Mouse (Mus musculus): ENCODE data around the gene Itih5.

Gene Itih5

DNA sequence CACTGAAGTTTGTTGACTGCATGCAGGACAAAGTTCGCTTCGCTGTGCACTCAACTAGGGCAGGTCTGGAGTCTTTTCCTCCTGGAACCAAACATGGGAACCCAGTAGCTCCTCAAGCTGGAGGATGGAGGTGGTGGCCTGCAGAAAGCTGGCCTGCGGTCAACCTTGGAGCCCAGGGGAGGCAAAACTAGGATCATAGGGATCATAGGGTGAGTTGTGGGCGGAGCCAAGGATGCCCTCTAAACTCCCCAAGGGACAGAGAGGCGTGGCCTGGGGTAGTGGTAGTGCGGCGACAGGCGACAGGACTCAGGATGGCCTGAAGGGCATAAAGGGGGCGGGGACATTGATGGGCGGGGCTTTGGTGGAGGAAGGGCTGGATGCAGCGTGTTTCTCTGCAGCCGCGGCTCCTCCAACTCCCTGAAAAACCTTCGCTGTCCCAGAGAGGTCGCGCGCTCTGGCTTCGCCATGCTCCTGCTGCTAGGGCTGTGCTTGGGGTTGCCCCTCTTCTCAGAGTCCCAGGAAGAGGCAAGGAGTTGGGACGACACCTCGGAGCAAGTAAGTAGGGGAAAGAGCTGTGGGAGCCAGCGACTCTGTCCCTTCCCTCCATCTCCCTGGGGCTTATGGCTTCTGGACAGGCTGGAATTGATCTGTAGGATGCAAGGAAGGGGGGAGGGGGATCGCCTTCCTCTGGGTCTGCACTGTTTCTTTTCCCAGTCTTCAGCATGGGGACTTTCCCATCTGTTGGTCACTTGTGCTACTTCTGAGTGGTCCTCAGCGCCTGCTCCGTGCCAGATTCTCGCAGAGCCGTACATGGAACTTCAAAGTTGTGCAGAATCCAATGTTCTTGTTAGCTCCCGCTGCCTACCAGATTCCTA lies at the start of gene Itih5:
Itih5 (plus strand) TSS at position 371 of the 875 bp plus-strand sequence.
- no peak for DNase-seq (ENCODE audit: low spot score)

DNA sequence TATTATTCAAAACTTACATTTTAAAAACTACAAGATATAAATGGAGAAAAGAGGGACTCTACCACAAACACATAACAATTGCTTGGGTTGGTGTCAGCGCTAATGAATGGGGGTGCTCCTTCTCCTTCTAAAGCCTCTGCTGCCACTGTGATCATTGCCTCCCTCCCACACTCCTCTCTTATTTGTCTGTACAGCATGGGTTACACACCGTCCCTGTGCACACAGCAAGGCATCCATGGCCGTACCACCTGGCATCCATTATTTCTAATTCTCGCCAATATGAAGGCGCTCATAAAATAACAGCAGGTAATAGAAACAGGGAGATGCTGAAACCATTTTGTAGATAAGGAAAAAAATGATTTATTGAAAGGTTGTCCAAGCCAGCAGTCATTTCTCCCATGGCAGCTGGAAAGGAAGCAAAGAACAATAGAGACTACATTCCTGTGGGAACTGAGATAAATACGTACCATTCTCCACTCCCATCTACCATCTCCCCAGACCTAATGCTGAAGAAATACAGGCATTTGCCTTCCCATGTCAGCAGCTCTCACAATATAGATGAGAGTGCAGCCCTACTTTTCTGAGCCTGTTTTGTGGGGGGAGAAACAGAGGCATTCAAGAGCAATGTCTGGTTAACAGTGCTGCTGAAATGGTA lies 44.7 kb upstream of the Itih5 start:
- DNase-seq (ENCODE audit: low spot score), result no peak

- DNase-seq (ENCODE audit: low spot score), result no peak
Observed at GRCm38 (mm10) chr2:10118751-10119150, 34.6 kb upstream of the Itih5 start.

GRCm38 (mm10) chr2:10119276-10119675 lies 34.1 kb upstream of the Itih5 start:
- no peak for DNase-seq (ENCODE audit: low spot score)

GRCm38 (mm10) chr2:10121826-10122225 lies 31.5 kb upstream of the Itih5 start:
- no peak for DNase-seq (ENCODE audit: low spot score)

- DNase-seq (ENCODE audit: low spot score), result no peak
Observed at GRCm38 (mm10) chr2:10126122-10126521, 27.2 kb upstream of the Itih5 start.

DNA sequence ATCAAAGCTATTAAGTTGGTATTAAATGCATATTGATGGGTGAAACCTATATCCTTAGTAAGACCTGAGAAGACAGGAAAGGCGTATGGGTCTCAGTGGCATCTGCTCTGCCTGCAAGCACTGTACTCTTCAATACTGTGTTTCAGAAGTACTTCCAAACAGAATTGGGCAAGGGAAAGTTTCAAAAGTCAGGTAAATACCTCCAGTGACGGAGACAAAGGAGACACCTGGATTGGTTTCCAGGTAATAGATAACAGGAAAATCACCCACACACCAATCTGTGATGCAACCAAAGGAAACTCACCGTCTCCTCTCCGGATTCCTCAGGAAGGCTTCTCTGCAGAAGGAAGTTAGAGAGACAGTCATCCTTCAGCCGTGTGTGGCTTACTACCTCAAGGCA lies 25.9 kb upstream of the Itih5 start:
- no peak for DNase-seq (ENCODE audit: low spot score)

DNA sequence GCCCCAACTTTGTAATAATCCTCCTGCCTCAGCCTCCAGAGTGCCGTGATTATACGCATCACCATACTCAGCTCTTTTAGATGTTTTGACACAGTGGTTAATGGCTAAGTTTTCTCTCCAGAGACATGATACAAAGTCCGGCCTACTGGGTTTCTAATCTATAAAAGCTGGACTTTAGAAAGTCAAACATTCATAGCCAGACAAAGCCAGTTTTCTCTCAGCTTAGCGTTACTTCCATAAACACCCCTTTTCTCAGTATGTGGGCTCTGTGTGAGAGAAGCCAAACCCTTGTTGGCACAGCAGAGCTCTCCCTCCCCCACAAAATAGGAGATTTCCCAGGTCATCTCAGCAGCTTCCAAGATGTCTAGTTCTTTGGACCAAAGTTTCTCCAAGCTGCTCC lies 24.8 kb upstream of the Itih5 start:
- DNase-seq (ENCODE audit: low spot score), result no peak

DNA sequence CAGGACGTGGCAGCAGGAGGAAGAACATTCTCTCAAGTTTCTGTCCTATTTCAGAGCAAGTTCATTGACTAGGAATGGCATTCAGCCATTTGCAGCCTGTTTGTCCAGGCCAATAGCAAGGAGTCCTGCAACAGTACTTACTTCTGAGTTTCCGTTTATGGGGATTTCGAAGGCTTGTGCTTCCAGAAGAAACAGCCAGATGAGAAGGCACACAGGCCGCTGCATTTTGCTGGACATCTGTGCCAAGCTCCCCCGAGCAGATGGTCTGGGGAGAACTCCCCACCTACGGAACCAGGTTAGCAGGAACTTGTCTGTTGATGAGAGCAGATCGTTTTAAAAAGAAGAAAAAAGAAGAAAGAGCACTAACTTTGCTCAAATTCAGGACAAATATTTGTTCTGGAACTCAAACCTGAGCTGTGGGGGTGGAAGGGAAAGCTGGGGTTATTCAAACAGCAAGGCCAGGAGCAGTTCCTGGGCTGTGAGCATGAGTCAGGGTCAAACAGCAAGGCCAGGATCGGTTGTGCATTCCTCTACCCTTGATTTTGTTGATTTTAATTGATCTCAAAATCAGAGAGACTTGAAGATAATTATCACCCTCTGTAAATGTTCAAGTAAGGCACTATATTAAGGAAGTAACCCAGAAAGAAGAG lies 22.9 kb upstream of the Itih5 start:
- DNase-seq (ENCODE audit: low spot score), result no peak

GRCm38 (mm10) chr2:10131296-10131695 lies 22.1 kb upstream of the Itih5 start, which contains the start of gene Itih2:
Itih2 (minus strand) TSS chr2:10131396.
- no peak for DNase-seq (ENCODE audit: low spot score)

DNA sequence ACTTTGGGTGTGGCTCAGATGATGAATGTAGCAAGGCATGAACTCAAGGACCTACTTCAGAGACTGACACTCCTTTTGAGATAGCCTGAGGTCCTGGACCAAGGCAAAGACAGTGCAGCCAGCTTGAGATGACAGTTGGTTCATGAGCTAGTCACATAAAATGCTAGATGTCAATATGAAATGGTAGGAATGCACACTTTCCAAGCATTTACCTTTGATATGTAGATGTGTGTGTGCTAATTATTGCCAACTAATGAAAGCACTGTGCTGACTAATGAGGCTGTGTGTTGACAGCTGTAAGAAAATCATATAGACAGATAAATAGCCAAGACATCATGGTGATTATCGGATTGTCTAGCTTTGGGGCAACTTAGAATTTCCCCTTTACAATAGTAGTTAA lies 21.2 kb upstream of the Itih5 start:
- DNase-seq (ENCODE audit: low spot score), result no peak

GRCm38 (mm10) chr2:10133941-10134340 lies 19.4 kb upstream of the Itih5 start:
- no peak for DNase-seq (ENCODE audit: low spot score)

DNA sequence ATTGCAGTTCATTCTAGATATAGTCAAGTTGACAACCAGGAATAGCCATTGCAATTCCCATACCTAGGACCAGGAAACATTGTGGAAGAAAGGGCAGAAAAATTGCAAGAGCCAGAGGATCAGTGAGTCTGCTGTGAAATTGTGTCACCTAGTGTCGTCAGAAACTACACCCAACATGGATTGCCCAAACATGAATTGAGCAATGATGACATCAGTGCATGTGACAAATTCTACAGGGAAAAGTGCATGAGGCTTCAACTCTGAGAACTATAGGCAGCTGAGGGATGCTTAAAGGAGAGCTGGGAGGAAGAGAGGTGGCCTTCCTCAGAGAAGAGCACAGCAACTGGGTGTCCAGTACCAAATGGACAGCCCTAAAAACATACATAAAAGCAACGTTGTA lies 16.1 kb upstream of the Itih5 start:
- no peak for DNase-seq (ENCODE audit: low spot score)

- DNase-seq (ENCODE audit: low spot score), result no peak
Observed at GRCm38 (mm10) chr2:10140456-10140855, 12.9 kb upstream of the Itih5 start.

DNA sequence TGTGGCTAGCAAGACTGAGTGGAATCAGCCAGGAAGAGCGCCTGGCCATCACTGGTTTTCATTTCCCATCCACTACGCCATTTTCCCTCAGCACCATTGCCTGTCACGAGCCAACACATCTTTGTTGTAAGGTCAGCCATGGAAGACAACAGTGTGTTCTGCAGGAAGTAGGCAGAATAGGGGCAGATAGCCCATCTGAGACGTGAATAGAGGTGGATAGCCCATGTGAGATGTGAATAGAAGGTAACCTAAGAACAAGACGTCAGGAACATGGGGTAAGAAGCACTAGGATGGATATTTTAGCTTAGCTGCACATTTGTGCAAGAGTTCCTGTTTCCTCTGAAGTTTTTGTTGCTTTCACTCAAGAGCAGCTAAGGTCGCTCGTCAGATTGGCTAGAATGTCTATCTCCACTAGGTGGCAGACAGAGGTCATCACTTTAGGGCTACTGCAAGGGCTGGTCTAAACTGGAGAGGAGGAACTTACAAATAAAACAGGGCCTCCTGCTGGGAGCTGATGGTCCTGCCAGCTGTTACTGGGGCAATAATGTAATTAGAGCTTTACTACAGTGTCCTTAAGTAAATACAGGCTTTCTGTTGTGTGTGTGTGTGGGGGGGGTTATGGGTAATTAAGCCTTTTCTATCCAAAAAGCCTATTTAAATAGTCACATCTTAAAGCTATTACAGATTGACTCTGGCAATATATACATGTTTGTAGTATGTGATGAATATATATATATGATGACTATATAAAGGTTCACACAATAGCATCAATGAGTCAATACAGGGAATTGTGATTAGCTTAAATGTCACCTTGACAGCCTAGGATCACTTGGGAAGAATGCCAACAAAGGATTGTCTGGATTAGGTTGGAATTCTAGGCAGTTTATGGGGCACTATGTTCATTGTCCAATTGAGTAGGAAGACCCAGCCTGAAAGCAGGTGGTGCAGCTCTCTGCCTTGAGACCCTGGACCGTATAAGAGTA lies 10.6 kb upstream of the Itih5 start:
- DNase-seq (ENCODE audit: low spot score), result peak; percentile 61

DNA sequence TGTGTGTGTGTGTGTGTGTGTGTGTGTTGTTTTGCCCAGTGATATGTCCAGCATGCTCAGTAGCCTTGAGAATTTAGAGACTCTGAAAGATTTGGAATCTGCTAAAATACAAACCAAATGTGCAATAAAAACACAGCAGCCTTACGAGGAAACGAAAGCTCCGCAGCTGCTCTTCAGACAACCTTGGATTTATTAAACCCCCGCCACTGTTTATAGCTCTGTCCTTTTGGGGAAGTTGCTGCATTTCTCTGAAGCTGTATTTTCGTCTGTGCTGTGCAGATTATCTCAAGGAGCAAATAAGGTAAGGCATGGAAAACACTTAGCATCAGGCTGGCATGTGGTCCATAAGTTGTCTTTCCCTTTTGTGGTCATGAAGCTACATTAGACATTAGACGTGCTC lies 7.9 kb upstream of the Itih5 start:
- no peak for DNase-seq (ENCODE audit: low spot score)

GRCm38 (mm10) chr2:10147176-10147575 lies 6.2 kb upstream of the Itih5 start:
- DNase-seq (ENCODE audit: low spot score), result no peak

- DNase-seq (ENCODE audit: low spot score), result no peak
Observed at GRCm38 (mm10) chr2:10152590-10152989, 781 bp upstream of the Itih5 start.

- DNase-seq (ENCODE audit: low spot score), result no peak
Observed at GRCm38 (mm10) chr2:10157184-10157583, 3.8 kb downstream of the Itih5 start.

DNA sequence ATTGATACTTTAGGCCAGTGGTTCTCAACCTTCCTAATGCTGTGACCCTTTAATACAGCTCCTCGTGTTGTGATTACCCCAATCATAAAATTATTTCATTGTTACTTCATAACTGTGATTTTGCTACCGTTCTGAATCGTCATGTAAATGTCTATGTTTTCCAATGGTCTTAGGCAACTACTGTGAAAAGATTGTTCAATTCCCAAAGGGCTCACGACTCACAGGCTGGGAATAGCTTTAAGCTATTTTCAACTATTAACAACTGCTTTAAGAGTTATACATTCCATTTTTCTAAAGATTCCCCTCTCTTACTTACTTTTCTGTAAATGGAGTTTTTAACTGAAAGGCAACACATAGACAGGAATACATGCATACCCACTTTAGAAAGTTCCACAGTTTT lies 8.6 kb downstream of the Itih5 start:
- DNase-seq (ENCODE audit: low spot score), result no peak

GRCm38 (mm10) chr2:10166635-10167034 lies 13.3 kb downstream of the Itih5 start:
- no peak for DNase-seq (ENCODE audit: low spot score)

GRCm38 (mm10) chr2:10167283-10167682 lies 13.9 kb downstream of the Itih5 start:
- DNase-seq (ENCODE audit: low spot score), result no peak
